Mouse (Mus musculus) intestine, embryonic 15.5 days (tissue): ENCODE data around the gene Heg1. TPM values are rescaled to one million over a fixed set of nuclear protein-coding genes. Genes with fewer than 3 reads are reported as not detected.

Experiments used
- ATAC-seq: fragments of 200-750 bp; cut with Nextera tagmentation; 2 replicates; pipeline ENCODE4 v1.8.0; 2017; ENCODE audit warnings: moderate TSS enrichment, moderate library complexity
- H3K27ac ChIP-seq: fragments of 300-500 bp; sonication (generic); 2 replicates; pipeline ENCODE4 v1.5.1; 2015; ENCODE audit warnings: mild to moderate bottlenecking, inconsistent platforms
- H3K27me3 ChIP-seq: fragments of 300-500 bp; sonication (generic); replicated peaks from 2 replicates; pipeline ENCODE4 v1.6.1; 2015; ENCODE audit warnings: inconsistent platforms
- H3K36me3 ChIP-seq: fragments of 300-500 bp; sonication (generic); 2 replicates; pipeline ENCODE4 v1.6.1; 2015; ENCODE audit warnings: inconsistent platforms
- H3K4me1 ChIP-seq: fragments of 300-500 bp; sonication (generic); replicated peaks from 2 replicates; pipeline ENCODE4 v1.6.1; 2015; ENCODE audit warnings: inconsistent platforms
- H3K4me2 ChIP-seq: fragments of 300-500 bp; sonication (generic); replicated peaks from 2 replicates; pipeline ENCODE4 v1.6.1; 2015; ENCODE audit warnings: mild to moderate bottlenecking, inconsistent platforms
- H3K4me3 ChIP-seq: fragments of 300-500 bp; sonication (generic); replicated peaks from 2 replicates; pipeline ENCODE4 v1.5.1; 2015; ENCODE audit warnings: inconsistent platforms
- H3K9ac ChIP-seq: fragments of 300-500 bp; sonication (generic); 2 replicates; pipeline ENCODE4 v1.6.1; 2015; ENCODE audit warnings: inconsistent platforms
- H3K9me3 ChIP-seq: fragments of 300-500 bp; sonication (generic); 2 replicates; pipeline ENCODE4 v1.6.1; 2016; ENCODE audit warnings: inconsistent platforms
- WGBS: fragments of 180-500 bp; shearing (Covaris S2); methylation state at CpG from one replicate; pipeline ENCODE4 v1.1.7; 2015; 5-methylcytosine and 5-hydroxymethylcytosine counted together
- polyA plus RNA-seq: library from polyadenylated mRNA; unstranded; fragments of >200 nt; fragmentation: Nextera tagmentation; extraction: Ambion mirVana; gene quantifications from 2 replicates; pipeline ENCODE4 v1.2.1, GENCODE M21; 2015

The Heg1 gene
- polyA plus RNA-seq, 1 experiment from 2014 or later: 21.2 TPM

DNA sequence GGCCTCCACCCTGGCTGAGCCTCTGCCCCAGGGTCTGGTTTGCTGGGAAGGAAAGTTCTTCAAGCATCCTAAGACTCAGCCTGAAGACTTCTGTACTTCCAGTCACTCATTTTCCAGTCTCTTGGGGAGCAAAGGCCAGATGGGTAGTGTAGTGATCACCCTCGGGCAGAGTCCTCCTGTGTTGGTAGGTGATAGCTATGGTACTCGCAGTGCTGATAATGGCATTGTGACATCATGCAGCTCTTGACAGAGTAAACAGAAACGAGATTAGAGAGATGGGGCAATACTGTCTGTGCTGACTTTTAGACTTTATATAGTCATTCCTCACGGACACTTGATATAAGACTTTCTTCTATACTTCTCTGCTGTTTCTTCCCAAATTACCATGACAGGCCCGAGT is 88.6 kb downstream of the Heg1 start:
- H3K4me2 ChIP-seq: no peak overlapping the region; the same call in 1 of the 2 replicates
- WGBS: 62% methylated on average over 5 of the region's 5 CpGs
- H3K4me1 ChIP-seq: peaks cover 7% of the 10 kb centered on the region; the same call in 1 of the 2 replicates
- H3K27ac ChIP-seq: peak overlapping the region; percentile 75
- H3K4me3 ChIP-seq: no peak overlapping the region
- no peak overlapping the region for H3K9ac ChIP-seq
- H3K9me3 ChIP-seq: no peaks in the 10 kb centered on the region
- no peaks in the 10 kb centered on the region for H3K27me3 ChIP-seq
- no peaks in the 10 kb centered on the region for H3K36me3 ChIP-seq
- ATAC-seq: peak; percentile 95

GRCm38 (mm10) chr16:33774972-33775371 is 90.8 kb downstream of the Heg1 start:
- H3K27ac ChIP-seq: no peak overlapping the region
- 52% methylated on average over 3 of the region's 3 CpGs for WGBS
- no peaks in the 10 kb centered on the region for H3K27me3 ChIP-seq
- H3K36me3 ChIP-seq: no peaks in the 10 kb centered on the region
- no peak overlapping the region for H3K4me2 ChIP-seq
- no peak for ATAC-seq
- no peak overlapping the region for H3K9ac ChIP-seq
- H3K4me1 ChIP-seq: peaks cover 6% of the 10 kb centered on the region; the same call in 1 of the 2 replicates
- no peak overlapping the region for H3K4me3 ChIP-seq
- no peaks in the 10 kb centered on the region for H3K9me3 ChIP-seq

DNA sequence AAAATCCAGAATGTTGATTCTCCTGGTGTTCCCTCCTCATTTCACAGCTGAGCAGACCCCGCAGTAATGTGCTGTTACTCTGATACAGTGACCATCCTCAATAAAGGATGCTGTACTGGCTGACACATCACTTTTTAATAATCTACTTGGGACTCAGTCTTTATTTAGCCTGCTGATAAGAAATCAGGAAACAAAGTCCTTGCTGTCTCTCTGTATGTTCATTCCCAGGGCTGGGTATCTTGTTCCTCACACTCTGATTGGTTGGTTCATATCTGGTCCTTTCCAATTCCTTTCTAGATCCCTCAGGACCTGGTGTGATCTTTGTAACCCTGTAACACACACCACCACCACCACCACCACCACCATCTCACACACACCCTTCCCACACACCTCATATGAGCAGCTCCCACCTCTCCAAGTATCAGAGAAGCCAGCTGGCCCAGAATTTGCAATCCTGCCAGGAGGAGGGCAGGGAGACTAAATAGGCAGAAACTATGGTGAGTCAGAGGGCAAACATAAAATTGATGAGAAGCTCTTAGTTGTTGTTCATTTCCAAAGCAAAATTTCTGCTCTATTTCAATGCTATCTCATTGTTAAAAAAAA is 91.7 kb downstream of the Heg1 start:
- Histone ChIP-seq H3K9ac (no peak overlapping the region), H3K36me3 (no peaks in the 10 kb centered on the region), H3K4me2 (no peak overlapping the region), H3K27ac (peak overlapping the region; percentile 49), H3K4me3 (no peak overlapping the region), H3K27me3 (no peaks in the 10 kb centered on the region), H3K9me3 (no peaks in the 10 kb centered on the region), H3K4me1 (0 out of 2 replicates have a peak, but pooled peaks cover 6% of the 10 kb centered on the region)
- 76% methylated on average over 1 of the region's 1 CpGs for WGBS
- ATAC-seq: peak; percentile 26; the same call in 1 of the 2 replicates

- H3K36me3 ChIP-seq: no peaks in the 10 kb centered on the region
- peaks cover 6% of the 10 kb centered on the region for H3K4me1 ChIP-seq
- 63% methylated on average over 7 of the region's 7 CpGs for WGBS
- H3K4me3 ChIP-seq: no peak overlapping the region
- ATAC-seq: peak; percentile 20
- peak overlapping the region; percentile 38; the same call in 1 of the 2 replicates for H3K27ac ChIP-seq
- H3K9me3 ChIP-seq: no peaks in the 10 kb centered on the region
- no peak overlapping the region for H3K4me2 ChIP-seq
- no peaks in the 10 kb centered on the region for H3K27me3 ChIP-seq
- H3K9ac ChIP-seq: no peak overlapping the region
Observed at GRCm38 (mm10) chr16:33776766-33777529, 92.8 kb downstream of the Heg1 start.

GRCm38 (mm10) chr16:33777607-33778006 is 93.4 kb downstream of the Heg1 start:
- H3K9me3 ChIP-seq: no peaks in the 10 kb centered on the region
- WGBS: 92% methylated on average over 6 of the region's 6 CpGs
- H3K4me2 ChIP-seq: no peak overlapping the region
- no peak for ATAC-seq
- no peaks in the 10 kb centered on the region for H3K36me3 ChIP-seq
- H3K9ac ChIP-seq: no peak overlapping the region
- H3K4me1 ChIP-seq: peaks cover 10% of the 10 kb centered on the region
- no peak overlapping the region for H3K4me3 ChIP-seq
- H3K27ac ChIP-seq: peak overlapping the region; percentile 38; the same call in 1 of the 2 replicates
- H3K27me3 ChIP-seq: no peaks in the 10 kb centered on the region

DNA sequence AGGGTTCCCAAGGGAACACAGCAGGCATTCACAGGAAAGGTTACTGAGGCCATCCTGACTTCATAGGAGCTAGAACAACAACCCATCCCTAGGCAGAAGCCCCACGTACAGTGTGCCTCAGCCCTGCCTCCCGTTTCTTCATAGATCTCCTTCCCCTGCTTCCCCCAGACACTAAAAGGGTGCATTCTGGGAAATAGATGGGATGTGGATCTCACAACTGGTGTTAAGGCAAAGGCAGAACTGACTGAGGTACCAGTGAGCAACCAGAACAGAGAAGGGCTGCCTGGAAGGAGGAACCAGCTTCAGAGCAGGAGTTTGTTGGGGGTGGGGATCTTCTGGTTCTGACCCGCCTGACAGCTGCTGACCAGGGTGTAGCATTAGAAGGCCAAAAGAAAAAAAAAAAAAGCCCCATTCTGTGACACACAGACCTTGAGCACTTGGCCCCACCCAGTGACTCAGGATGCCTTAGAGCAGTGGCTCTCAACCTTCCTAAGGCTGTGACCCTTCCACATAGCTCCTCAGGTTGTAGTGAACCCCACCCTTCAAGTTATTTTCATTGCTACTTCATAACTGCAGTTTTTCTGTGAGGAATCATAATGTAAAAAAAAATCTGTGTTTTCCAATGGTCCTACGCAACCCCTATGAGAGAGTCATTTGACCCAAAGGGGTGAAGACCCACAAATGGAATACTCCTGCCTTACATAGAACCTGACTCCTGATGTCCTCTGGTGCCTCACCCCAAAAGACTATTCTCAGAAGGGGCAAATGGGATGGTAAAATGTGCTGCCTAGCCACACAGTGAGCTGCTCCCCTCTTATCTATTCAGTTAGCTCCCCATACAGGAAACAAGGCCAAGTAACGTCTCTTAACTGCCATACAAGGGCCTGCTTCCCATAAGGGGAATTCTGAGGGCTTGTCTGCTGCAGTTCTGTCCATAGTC is 97.9 kb downstream of the Heg1 start:
- H3K27ac ChIP-seq: peak overlapping the region; percentile 69
- H3K9ac ChIP-seq: no peak overlapping the region
- H3K4me1 ChIP-seq: peaks cover 4% of the 10 kb centered on the region
- H3K9me3 ChIP-seq: no peaks in the 10 kb centered on the region
- no peaks in the 10 kb centered on the region for H3K27me3 ChIP-seq
- H3K36me3 ChIP-seq: no peaks in the 10 kb centered on the region
- peak; percentile 29; the same call in 1 of the 2 replicates for ATAC-seq
- no peak overlapping the region for H3K4me2 ChIP-seq
- 60% methylated on average over 5 of the region's 5 CpGs for WGBS
- H3K4me3 ChIP-seq: no peak overlapping the region

DNA sequence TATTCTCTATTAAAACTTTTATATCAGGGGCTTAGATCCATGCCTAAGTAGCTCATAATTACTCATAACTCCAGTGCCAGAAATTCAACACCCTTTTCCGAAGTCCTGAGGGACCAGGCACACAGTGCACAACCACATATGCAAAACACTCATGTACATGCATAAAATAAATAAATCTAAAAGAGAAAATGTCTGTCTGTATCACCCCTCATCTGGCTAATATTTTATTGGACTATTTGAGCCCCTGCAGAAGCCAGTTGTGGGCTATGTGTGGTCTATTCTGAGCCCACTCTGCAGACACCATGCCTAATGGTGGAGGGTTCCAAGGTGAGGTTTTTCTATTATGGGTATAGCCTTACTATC is 98.5 kb downstream of the Heg1 start:
- no peak for ATAC-seq
- no peaks in the 10 kb centered on the region for H3K9me3 ChIP-seq
- no peaks in the 10 kb centered on the region for H3K36me3 ChIP-seq
- H3K4me2 ChIP-seq: no peak overlapping the region
- H3K27ac ChIP-seq: peak overlapping the region; percentile 69; the same call in 1 of the 2 replicates
- 77% methylated on average over 1 of the region's 1 CpGs for WGBS
- no peak overlapping the region for H3K9ac ChIP-seq
- no peaks in the 10 kb centered on the region for H3K27me3 ChIP-seq
- H3K4me3 ChIP-seq: no peak overlapping the region
- H3K4me1 ChIP-seq: peaks cover 8% of the 10 kb centered on the region

- no peak overlapping the region for H3K4me2 ChIP-seq
- no peaks in the 10 kb centered on the region for H3K27me3 ChIP-seq
- no peaks in the 10 kb centered on the region for H3K36me3 ChIP-seq
- no peak overlapping the region for H3K27ac ChIP-seq
- H3K4me1 ChIP-seq: peaks cover 8% of the 10 kb centered on the region
- no peak overlapping the region for H3K9ac ChIP-seq
- ATAC-seq: no peak
- no peak overlapping the region for H3K4me3 ChIP-seq
- WGBS: 79% methylated on average over 1 of the region's 1 CpGs
- no peaks in the 10 kb centered on the region for H3K9me3 ChIP-seq
Observed at GRCm38 (mm10) chr16:33784547-33784946, 100.4 kb downstream of the Heg1 start.

- no peak for ATAC-seq
Observed at GRCm38 (mm10) chr16:33785092-33785704, 101.0 kb downstream of the Heg1 start.

DNA sequence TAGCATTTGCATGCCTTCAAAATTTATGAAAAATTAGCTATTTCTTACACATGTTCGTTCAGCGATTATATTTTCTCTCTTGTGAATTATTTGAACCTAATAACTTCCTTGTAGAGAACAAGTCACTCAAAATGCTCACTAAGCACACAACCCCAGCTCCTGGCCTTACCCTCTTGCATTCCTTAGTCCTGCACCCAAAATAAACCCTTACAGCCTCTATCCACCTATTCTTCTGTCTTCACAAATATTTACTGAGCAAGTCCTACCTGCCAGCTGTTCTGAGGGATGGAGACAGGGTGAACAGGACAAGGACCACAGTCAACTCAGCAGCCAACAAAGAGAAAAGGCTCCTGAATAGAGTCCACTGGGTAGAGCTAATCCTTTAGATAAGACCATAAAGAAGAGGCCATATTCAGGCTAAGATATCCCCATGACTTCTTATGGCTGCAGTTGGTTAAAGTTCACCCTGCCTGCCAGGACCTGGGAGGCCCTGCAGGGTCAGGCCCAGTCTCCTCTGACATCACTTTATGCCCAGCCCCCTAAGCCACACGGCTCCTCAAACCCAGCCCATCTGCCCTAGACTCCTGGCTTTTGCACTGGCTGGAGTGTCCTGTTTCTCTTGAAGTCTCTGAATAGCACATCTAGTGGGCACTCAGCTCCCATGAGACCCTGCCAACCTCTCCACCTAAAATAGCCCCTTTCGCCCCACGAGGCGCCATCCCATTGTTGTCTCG is 102.7 kb downstream of the Heg1 start:
- no peak overlapping the region; the same call in 1 of the 2 replicates for H3K9ac ChIP-seq
- H3K4me1 ChIP-seq: peaks cover 8% of the 10 kb centered on the region
- H3K4me2 ChIP-seq: no peak overlapping the region
- no peaks in the 10 kb centered on the region for H3K9me3 ChIP-seq
- 64% methylated on average over 7 of the region's 7 CpGs for WGBS
- peak; percentile 93 for ATAC-seq
- H3K36me3 ChIP-seq: no peaks in the 10 kb centered on the region
- no peak overlapping the region for H3K4me3 ChIP-seq
- H3K27ac ChIP-seq: peak overlapping the region; percentile 70
- H3K27me3 ChIP-seq: no peaks in the 10 kb centered on the region

More at GRCm38 (mm10) chr16:33785092-33785704, 101.0 kb downstream of the Heg1 start:
- Histone ChIP-seq H3K9me3 (no peaks in the 10 kb centered on the region), H3K27me3 (no peaks in the 10 kb centered on the region), H3K4me2 (no peak overlapping the region), H3K9ac (no peak overlapping the region), H3K4me3 (no peak overlapping the region), H3K36me3 (no peaks in the 10 kb centered on the region), H3K27ac (peak overlapping the region; percentile 59), H3K4me1 (peaks cover 8% of the 10 kb centered on the region)
- 54% methylated on average over 8 of the region's 8 CpGs for WGBS
